Mouse (Mus musculus): ENCODE results near the gene Ubn1.

GRCm38 (mm10) chr16:5063472-5063871, 13.6 kb downstream of the Ubn1 start:
- no peak for TF ChIP-seq CTCF (IDR thresholded peaks at IDR 0.05; ENCODE audit: control insufficient read depth, insufficient read depth, insufficient replicate concordance, low read depth, low read length)
- TF ChIP-seq POLR2A (IDR thresholded peaks at IDR 0.05; ENCODE audit: control insufficient read depth, low read depth, low read length): no peak
